Mouse (Mus musculus): ENCODE measurements around the gene Eif3l. TPM values are rescaled to one million over a fixed set of nuclear protein-coding genes. Genes with fewer than 3 reads are reported as not detected.

The Eif3l gene
- polyA plus RNA-seq, 1 experiment from 2014 or later, result 135 TPM

GRCm38 (mm10) chr15:79111774-79112173 lies 36.8 kb downstream of the Eif3l start:
- no peak overlapping the region for H3K4me3 ChIP-seq (ENCODE audit: low read depth, low read length)
- H3K9me3 ChIP-seq (ENCODE audit: control insufficient read depth, low read length), result no peaks in the 10 kb centered on the region
- H3K27me3 ChIP-seq (ENCODE audit: control insufficient read depth, insufficient read depth, low read length), result no peaks in the 10 kb centered on the region
- peak overlapping the region; percentile 91 for H3K4me2 ChIP-seq (replicated peaks; ENCODE audit: low read depth)
- 0 out of 2 replicates have a peak overlapping the region, but pooled peaks have one; percentile 13 for H3K9ac ChIP-seq (ENCODE audit: low read length)
- H3K36me3 ChIP-seq (ENCODE audit: control insufficient read depth, insufficient read depth, low read length), result peaks cover 18% of the 10 kb centered on the region
- peak; percentile 55 for DNase-seq (ENCODE audit: low spot score)
- peaks cover 5% of the 10 kb centered on the region for H3K4me1 ChIP-seq (replicated peaks; ENCODE audit: control insufficient read depth, insufficient read depth)
- WGBS, result 38% methylated on average over 4 of the region's 4 CpGs
- H3K27ac ChIP-seq (replicated peaks), result peak overlapping the region; percentile 67
- TF ChIP-seq CTCF (IDR thresholded peaks at IDR 0.05; ENCODE audit: low read depth) (no peak), EP300 (optimal IDR thresholded peaks at IDR 0.05) (no peak)
- peak; percentile 7; the same call in 1 of the 2 replicates for ATAC-seq (ENCODE audit: low FRiP score, low TSS enrichment)

- no peak overlapping the region for H3K4me3 ChIP-seq (ENCODE audit: low read depth, low read length)
- H3K27ac ChIP-seq (replicated peaks), result no peak overlapping the region
- H3K4me1 ChIP-seq (replicated peaks; ENCODE audit: control insufficient read depth, insufficient read depth), result peaks cover 5% of the 10 kb centered on the region
- DNase-seq (ENCODE audit: low spot score), result no peak
- no peak overlapping the region for H3K9ac ChIP-seq (ENCODE audit: low read length)
- 61% methylated on average over 5 of the region's 5 CpGs for WGBS
- H3K27me3 ChIP-seq (ENCODE audit: control insufficient read depth, insufficient read depth, low read length), result no peaks in the 10 kb centered on the region
- H3K9me3 ChIP-seq (ENCODE audit: control insufficient read depth, low read length), result no peaks in the 10 kb centered on the region
- no peak for TF ChIP-seq EP300 (optimal IDR thresholded peaks at IDR 0.05)
- no peak for TF ChIP-seq CTCF (IDR thresholded peaks at IDR 0.05; ENCODE audit: low read depth)
- ATAC-seq (ENCODE audit: low FRiP score, low TSS enrichment), result no peak
- H3K4me2 ChIP-seq (replicated peaks; ENCODE audit: low read depth), result no peak overlapping the region
- peaks cover 46% of the 10 kb centered on the region for H3K36me3 ChIP-seq (ENCODE audit: control insufficient read depth, insufficient read depth, low read length)
These were observed 40.3 kb downstream of the Eif3l start for GRCm38 (mm10) chr15:79115276-79115675.

DNA sequence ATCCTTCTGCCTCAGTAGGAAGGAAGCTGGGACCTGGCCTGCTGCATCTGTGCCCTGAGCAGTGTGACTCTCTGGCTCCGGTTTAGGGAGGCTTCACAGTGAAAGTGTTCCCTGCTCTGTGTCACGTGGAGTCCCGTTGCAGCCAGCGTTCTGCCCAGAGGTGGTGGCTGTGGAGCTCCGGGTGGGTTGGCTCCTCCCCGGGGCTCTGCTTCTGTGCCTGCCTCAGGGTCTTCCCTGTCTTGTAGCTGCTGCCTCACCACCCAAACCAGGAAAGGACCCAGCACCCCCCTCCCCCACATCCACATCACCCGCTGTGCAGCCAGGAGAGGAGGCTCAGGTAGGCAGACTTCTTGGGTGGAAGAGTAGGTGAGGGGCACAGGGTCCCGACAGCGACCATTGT lies 44.5 kb downstream of the Eif3l start:
- TF ChIP-seq CTCF (IDR thresholded peaks at IDR 0.05; ENCODE audit: low read depth) (no peak), EP300 (optimal IDR thresholded peaks at IDR 0.05) (no peak)
- Histone ChIP-seq H3K9me3 (ENCODE audit: control insufficient read depth, low read length) (no peaks in the 10 kb centered on the region), H3K36me3 (ENCODE audit: control insufficient read depth, insufficient read depth, low read length) (peaks cover 69% of the 10 kb centered on the region), H3K4me1 (replicated peaks; ENCODE audit: control insufficient read depth, insufficient read depth) (no peaks in the 10 kb centered on the region), H3K27me3 (ENCODE audit: control insufficient read depth, insufficient read depth, low read length) (no peaks in the 10 kb centered on the region), H3K4me3 (ENCODE audit: low read depth, low read length) (no peak overlapping the region), H3K27ac (replicated peaks) (no peak overlapping the region), H3K4me2 (replicated peaks; ENCODE audit: low read depth) (no peak overlapping the region), H3K9ac (ENCODE audit: low read length) (no peak overlapping the region)
- no peak for DNase-seq (ENCODE audit: low spot score)
- ATAC-seq (ENCODE audit: low FRiP score, low TSS enrichment), result no peak
- 83% methylated on average over 9 of the region's 9 CpGs for WGBS

GRCm38 (mm10) chr15:79122119-79122518 lies 47.1 kb downstream of the Eif3l start:
- no peak overlapping the region for H3K4me2 ChIP-seq (replicated peaks; ENCODE audit: low read depth)
- TF ChIP-seq EP300 (optimal IDR thresholded peaks at IDR 0.05), result no peak
- no peak for TF ChIP-seq CTCF (IDR thresholded peaks at IDR 0.05; ENCODE audit: low read depth)
- H3K9ac ChIP-seq (ENCODE audit: low read length), result no peak overlapping the region
- H3K4me1 ChIP-seq (replicated peaks; ENCODE audit: control insufficient read depth, insufficient read depth), result no peaks in the 10 kb centered on the region
- H3K36me3 ChIP-seq (ENCODE audit: control insufficient read depth, insufficient read depth, low read length), result peaks cover 68% of the 10 kb centered on the region
- no peaks in the 10 kb centered on the region for H3K9me3 ChIP-seq (ENCODE audit: control insufficient read depth, low read length)
- H3K27me3 ChIP-seq (ENCODE audit: control insufficient read depth, insufficient read depth, low read length), result no peaks in the 10 kb centered on the region
- H3K4me3 ChIP-seq (ENCODE audit: low read depth, low read length), result no peak overlapping the region
- DNase-seq (ENCODE audit: low spot score) (no peak), ATAC-seq (ENCODE audit: low FRiP score, low TSS enrichment) (no peak)
- H3K27ac ChIP-seq (replicated peaks), result no peak overlapping the region
- 86% methylated on average over 4 of the region's 4 CpGs for WGBS

GRCm38 (mm10) chr15:79122546-79122945 lies 47.6 kb downstream of the Eif3l start:
- H3K27me3 ChIP-seq (ENCODE audit: control insufficient read depth, insufficient read depth, low read length), result no peaks in the 10 kb centered on the region
- no peak overlapping the region for H3K9ac ChIP-seq (ENCODE audit: low read length)
- DNase-seq (ENCODE audit: low spot score) (no peak), ATAC-seq (ENCODE audit: low FRiP score, low TSS enrichment) (no peak)
- 80% methylated on average over 13 of the region's 13 CpGs for WGBS
- H3K27ac ChIP-seq (replicated peaks), result no peak overlapping the region
- no peaks in the 10 kb centered on the region for H3K9me3 ChIP-seq (ENCODE audit: control insufficient read depth, low read length)
- peak; percentile 22; the same call in 1 of the 2 replicates for TF ChIP-seq CTCF (IDR thresholded peaks at IDR 0.05; ENCODE audit: low read depth)
- TF ChIP-seq EP300 (optimal IDR thresholded peaks at IDR 0.05), result no peak
- peaks cover 68% of the 10 kb centered on the region for H3K36me3 ChIP-seq (ENCODE audit: control insufficient read depth, insufficient read depth, low read length)
- no peak overlapping the region for H3K4me3 ChIP-seq (ENCODE audit: low read depth, low read length)
- H3K4me1 ChIP-seq (replicated peaks; ENCODE audit: control insufficient read depth, insufficient read depth), result no peaks in the 10 kb centered on the region
- H3K4me2 ChIP-seq (replicated peaks; ENCODE audit: low read depth), result no peak overlapping the region

- TF ChIP-seq CTCF (IDR thresholded peaks at IDR 0.05; ENCODE audit: low read depth), result no peak
- no peak for TF ChIP-seq EP300 (optimal IDR thresholded peaks at IDR 0.05)
- H3K4me2 ChIP-seq (replicated peaks; ENCODE audit: low read depth), result no peak overlapping the region
- no peak for ATAC-seq (ENCODE audit: low FRiP score, low TSS enrichment)
- H3K9me3 ChIP-seq (ENCODE audit: control insufficient read depth, low read length), result no peaks in the 10 kb centered on the region
- no peak overlapping the region for H3K4me3 ChIP-seq (ENCODE audit: low read depth, low read length)
- no peak overlapping the region for H3K27ac ChIP-seq (replicated peaks)
- no peaks in the 10 kb centered on the region for H3K27me3 ChIP-seq (ENCODE audit: control insufficient read depth, insufficient read depth, low read length)
- no peak for DNase-seq (ENCODE audit: low spot score)
- H3K36me3 ChIP-seq (ENCODE audit: control insufficient read depth, insufficient read depth, low read length), result peaks cover 63% of the 10 kb centered on the region
- no peaks in the 10 kb centered on the region for H3K4me1 ChIP-seq (replicated peaks; ENCODE audit: control insufficient read depth, insufficient read depth)
- no peak overlapping the region for H3K9ac ChIP-seq (ENCODE audit: low read length)
- WGBS, result 81% methylated on average over 6 of the region's 6 CpGs
These were observed 48.8 kb downstream of the Eif3l start for GRCm38 (mm10) chr15:79123751-79124150.

Data from stomach, postnatal 0 days (tissue).